Mouse (Mus musculus): ENCODE results near the gene Zswim1.

Zswim1 gene

DNA sequence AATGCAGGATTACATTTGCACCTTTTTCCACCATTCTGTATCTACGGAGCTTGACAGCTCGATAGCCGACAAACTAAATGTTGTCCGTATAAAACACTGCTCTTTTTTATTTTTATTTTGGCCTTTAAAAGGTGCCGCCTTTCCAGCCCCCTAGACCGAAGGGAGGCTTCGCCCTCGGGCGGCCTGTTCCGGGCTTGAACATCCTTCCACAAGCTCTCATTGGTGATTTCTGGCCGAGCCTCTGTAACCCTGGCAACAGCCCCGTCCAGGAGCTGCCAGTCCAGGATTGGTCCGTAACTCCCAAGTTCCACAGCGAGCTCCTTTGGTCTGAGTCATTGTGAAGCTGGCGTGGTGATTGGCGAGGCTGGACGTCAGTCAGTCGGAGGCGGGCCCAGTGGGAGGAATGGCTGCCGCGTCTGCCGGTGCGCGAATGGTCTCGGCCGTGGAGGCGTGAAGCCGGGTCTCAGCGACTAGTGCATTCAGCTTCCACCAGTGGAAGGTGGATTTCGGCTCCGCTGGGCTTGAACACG lies at the start of gene Zswim1:
Gene Zswim1 (plus strand): TSS at position 51 of the 530 bp plus-strand sequence.
- DNase-seq: peak; percentile 100

DNA sequence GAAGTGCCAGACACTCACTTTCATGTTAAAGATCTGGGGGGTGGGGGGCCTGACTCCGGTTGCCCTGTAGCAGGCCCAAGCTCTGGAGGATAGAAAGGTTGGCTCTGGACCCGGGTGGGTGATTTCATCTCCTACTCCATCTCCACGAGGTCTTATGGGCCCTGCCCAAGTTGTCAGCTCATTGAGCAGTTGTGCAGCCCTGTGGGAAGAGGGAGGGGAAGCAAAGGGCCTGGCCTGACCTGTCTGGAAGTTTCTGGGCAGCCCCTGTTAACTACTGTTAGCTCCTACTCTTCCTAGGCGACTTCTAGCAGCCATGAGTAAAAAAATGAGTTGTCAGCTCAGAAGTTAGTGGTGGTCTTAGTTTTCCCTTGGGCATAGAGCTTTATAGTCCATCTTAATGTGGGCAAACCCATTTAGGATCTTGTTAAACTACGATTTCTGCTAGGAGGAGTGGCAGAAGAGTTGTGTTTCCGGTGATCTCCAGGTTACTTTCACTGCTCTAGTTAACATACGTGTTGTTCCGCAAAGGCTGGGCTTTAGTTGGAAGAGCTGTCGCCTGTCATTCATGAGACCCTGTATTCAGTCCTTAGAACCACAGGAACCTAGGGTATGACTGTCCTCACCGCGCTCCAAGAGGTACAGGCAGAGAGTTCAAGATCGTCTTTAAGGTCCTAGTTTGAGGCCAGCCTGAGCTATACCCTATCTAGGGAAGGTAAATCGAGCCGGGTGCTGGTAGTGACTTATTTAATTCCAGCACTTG lies 49.1 kb upstream of the Zswim1 start:
- DNase-seq: no peak

DNA sequence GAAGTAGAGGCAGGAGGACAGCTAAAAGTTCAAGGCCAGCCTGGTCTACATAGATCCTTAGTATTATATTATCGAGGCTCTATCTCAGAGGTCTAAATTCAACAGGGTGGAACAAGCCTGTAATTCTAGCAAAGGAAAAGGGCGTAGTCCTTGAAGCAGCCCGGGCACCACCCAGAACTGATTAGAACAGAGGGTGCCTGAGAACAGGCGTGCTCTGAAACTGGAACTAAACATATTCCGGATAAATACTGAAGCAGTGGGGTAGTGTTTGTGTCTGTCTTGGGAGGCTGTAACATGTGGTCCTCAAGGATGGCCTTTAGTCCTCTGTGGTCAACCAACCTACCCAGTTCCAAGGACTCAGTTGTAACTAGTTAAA lies 48.5 kb upstream of the Zswim1 start:
- DNase-seq: no peak

DNA sequence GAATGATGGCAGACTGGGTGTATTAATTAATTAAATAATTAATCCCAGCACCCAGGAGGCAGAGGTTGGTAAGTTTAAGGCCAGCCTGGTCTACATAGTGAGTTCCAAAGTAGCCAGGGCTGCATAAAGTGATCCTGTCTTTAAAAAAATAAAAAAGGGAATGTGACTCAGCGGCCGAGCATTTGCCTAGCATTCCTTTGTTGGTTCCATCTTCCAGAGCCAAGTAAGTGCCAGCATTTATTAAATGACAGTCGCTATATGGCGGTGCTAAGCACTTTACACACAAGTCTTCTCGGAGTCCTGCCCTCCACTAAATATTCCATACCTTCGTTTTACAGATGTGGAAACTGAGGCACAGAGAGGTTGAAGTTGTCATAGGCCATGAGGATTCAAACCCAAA lies 46.4 kb upstream of the Zswim1 start:
- DNase-seq: no peak

DNA sequence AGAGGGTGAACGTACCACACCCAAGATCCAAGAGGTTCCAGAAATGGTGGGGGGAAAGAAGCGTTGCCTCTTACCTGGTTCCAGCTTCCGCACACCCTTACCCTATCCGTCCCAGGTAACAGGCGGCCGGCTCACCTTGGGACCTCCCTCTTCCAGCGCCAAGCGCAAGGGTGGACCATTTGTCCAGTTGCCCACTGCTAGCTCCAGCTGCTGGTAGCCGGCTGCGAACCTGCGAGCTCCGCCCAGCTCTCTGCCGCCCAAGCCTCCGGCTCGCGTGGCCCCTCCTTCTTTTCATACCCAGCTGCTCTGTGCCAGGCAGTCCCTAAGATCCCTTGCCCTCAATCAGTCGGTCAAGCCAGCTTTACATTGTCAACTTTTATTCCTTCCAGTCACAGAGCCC lies 45.7 kb upstream of the Zswim1 start:
- DNase-seq: no peak

DNA sequence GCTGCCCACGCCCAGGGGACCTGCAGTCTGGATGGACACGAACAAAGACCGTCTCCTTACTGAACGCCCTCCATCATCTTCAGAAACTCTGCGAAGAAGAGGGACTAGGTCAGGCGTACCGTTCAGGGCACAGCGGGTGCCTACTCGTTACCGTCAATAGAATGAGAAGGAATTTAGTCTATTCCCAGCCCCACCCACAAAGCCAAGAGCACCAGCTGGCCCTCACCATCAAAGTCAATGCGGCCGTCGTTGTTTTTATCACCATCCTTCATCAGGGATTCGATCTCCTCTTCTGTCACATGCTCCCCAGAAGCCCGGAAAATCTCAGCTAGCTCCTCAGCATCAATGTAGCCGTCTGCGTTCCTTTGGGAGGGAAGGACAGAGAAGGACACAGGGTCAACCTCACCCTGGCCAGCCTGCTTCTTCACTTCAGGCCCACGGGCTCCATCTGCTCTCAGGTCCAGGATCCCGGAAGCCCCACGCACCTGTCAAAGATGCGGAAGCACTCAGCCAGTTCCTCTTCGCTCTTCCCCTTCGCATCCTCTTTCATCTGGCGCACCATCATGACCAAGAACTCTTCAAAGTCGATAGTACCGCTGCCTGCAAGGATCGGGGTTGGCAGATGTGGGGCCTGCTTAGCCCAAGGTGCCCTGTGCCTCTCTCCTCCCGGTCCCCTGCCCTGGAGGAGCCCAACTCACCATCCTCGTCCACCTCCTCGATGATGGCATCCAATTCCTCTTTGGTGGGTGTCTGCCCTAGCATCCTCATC lies 45.1 kb upstream of the Zswim1 start:
- no peak for DNase-seq

DNA sequence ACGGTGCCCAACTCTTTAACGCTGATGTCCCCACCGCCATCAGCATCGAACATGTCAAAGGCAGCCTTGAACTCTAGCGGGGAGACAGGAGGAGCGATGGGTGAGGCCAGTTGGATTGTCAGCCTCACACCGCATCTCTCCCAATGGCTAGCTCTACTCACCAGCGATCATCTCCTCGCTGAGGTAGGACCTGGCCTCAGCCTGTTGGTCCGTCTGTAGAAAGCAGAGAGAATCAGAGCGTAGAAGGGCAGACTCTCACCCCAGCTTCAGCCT lies 44.5 kb upstream of the Zswim1 start:
- DNase-seq: no peak

DNA sequence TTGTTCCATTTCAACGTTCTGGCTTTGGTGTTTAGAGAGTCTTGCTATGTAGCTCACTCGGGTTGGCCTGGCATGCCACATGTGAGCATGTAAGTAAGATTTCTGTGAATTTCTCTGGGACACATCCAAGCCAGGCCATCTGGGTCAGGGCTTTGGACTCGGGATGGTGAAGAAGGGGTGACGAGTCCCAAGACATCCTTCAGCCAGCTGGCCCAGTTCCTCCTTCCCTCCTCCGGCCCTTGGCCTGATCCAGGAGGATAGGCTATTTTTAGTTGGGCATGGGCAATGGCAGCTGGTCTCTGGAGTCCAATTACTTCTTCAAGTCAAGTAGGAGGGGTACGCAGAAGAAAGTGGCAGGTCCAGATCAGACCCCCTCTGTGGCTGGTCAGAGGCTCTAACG lies 43.7 kb upstream of the Zswim1 start:
- no peak for DNase-seq

DNA sequence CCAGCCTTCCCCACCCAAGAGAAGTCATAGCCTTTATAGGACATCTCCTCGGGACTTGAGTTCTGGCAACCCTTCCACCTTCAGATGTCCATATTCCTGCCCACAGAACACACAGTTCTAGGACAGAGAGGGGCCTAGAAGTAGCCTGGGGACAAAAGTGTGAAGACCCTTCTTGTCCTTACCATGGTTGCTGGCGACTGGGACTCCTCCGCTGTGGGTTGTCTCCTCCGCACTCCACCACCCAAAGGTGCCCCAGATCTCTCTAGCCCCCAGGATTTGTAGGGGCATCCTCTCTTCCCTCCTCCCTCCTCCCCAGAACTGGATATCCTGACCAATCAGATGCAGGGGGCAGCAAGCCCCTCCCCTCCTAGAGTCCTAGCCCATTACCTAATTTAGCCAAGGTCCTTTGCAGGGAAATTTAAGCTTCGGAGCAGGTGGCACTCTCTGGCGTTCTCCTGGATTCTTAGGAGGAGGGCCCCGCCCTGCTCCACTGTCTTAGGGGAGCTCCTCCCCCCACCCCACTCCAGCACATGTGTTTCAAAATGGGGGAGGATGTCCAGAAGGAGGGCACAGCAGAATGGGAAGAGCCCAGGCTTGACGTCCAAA lies 42.9 kb upstream of the Zswim1 start, which contains the start of gene Tnnc2:
Gene Tnnc2 (minus strand): TSS at position 487 of the 606 bp plus-strand sequence.
- no peak for DNase-seq

DNA sequence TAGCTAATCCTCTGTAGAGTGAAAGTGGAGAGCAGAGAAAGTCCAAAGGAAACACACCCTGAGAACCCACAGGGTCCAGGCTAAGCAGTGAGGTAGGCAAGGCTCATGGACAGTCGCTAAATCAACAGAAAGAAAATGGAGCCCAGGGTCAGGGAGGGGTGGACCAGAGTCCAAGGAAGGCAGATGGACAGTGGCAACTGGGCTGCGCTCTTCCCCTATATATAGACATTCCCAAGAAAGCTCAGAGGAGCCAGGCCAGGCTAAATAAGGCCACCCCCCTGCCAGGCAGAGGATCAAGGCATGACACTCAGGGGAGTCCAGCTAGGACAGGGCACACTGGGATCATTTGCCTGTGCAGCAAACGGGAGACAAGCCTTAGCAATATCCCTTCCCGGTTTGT lies 40.6 kb upstream of the Zswim1 start:
- no peak for DNase-seq

DNA sequence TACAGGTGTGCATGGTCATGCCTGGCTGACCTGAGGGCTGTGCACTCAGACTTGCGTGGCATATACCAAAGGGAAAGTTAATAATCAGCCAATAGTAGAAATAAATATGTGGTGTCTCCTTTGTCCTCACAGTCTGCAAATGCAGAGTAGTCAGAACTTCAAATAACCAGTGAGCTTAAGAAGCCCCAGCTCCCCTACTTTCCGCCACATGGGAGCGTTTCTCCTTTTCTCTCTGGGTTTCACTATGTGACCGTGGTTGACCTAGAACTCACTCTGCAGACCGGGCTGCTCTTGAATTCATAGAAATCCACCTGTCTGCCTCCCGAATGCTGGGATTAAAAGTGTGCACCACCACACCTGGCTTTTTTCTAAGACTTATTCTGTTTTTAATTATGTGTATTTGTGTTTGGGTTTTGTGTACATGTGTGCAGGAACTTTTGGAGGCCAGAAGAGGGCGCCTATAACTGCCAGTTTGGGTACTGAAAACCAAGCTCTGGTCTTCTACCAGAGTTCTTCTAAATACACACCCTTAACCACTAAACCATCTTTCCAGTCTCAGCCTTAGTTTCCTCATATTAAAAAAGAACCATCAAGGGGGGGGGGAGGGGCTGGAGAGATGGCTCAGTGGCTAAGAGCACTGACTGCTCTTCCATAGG lies 38.4 kb upstream of the Zswim1 start:
- DNase-seq: no peak

DNA sequence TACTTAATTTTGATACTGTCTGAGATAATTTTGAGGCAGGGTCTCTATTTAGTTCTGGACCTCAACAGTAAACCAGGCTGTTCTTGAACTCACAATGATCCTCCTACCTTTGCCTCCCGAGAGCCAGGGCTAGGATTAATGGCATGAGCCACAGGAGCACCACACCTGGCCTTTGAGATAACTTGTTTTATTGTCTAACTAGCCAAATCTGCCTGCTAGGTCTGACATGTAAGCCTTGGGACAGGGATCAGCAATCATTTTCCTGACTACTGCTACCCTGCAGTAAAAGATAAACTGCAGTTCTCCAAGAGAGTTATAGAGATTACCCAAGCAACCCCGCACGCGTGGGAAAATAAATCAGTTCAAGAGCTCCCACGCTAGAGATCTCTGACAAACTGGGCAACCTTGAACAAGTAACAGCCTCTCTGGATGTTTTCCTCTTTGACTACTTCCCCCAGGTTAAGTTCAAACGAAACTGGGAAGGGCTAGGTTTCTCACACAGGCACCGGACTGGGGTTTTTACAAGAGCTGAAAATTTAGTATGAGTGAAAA lies 37.5 kb upstream of the Zswim1 start:
- DNase-seq: no peak

DNA sequence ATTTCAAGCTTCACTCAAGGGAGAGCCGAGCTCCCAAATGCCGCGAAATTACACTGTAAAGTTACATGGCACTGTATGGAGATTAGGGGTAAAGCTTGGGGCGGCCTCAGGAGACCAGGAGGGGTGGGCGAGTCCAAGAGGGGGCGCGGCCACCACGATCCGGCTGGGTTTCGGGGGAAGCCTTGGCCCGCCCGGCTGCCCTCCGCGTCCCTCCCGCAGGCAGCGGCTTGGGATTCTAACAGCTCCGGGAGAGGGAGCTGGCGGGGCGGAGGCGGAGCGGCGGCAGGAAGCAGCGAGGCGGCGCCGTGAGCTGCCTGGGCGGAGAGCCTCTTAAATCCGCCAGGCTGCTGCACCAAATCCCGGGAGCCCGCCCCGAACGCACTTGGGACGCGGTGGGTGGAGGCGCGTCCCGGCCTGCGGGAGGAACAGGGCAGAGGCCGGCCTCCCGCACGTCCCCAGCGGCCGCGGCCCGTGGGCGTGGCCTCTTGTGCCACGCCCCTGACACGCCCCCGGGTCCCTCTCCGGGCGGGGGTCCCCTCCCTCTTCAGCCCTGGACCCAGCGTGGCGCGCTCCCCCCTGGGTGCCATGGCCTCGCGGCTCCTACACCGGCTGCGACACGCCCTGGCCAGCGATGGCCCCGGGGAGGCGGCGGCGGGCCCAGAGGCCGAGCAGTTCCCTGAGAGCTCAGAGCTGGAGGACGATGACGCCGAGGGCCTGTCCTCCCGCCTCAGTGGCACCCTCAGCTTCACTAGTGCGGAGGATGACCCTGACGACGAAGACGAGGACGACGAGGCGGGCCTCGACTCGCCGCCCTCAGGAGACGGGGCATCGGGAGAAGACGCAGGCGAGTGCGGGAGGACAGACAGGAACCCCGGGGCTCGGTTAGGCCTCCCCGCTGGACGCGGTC lies 36.8 kb upstream of the Zswim1 start, which contains the start of gene Snx21:
Gene Snx21 (plus strand): TSS at position 343 of the 907 bp plus-strand sequence.
- peak; percentile 92 for DNase-seq

DNA sequence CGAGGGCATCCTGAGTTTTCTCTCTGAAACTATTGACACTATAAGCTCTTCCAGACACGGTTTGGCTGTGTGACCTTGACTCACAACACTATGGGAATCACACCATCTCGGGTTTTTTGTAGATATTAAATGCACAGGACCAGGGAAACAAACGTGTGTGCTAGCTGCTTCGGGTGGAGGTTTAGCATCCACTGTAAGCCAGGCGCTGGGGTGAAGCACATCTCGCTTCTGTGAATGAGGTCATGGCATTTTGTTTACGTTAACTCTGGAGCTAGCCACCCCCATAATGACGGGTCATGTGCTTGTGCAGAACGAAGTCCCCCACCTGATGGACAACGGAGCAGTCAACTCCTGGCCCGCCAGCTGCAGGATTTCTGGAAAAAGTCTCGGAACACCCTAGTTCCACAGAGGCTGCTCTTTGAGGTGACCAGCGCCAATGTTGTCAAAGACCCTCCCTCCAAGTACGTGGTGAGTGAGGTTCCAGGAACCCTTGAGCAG lies 36.0 kb upstream of the Zswim1 start:
- peak; percentile 31 for DNase-seq

DNA sequence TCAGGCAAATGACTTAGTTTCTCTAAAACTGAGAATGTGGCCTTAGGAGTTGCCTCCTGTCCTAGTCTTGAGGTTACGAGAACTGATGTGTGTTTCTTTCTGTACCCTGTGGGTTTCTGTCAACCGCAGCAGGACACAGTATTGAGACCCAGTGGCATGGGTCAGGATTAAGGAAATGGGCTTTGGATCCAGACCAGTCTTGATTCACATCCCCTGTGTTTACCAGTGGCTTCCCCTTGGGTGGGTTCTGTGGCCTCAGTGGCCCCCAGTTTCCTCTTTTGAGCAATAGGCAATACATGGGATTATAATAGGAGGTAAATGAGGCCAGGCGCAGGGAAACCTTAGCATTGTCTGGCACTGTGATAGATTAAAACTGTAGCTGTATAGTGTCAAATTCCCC lies 35.5 kb upstream of the Zswim1 start:
- DNase-seq: no peak

DNA sequence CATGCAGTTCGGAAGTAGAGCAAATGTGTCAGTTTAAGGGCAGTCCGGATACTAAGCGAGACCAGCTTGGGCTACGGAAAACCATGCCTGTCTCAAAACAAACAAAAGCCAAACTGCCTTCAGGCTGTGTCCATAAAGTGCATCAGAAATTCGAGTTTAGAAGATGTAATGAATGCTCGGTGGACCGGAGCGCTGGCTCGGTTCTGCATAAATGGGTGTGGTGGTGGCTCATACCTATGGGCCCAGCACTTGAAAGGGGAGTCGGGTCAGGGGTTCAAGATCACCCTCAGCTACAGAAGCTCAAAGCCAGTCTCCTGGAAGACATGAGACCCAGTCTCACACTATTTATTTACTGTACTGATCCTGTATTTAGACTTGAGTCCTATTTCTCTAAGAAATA lies 34.7 kb upstream of the Zswim1 start:
- DNase-seq: no peak

DNA sequence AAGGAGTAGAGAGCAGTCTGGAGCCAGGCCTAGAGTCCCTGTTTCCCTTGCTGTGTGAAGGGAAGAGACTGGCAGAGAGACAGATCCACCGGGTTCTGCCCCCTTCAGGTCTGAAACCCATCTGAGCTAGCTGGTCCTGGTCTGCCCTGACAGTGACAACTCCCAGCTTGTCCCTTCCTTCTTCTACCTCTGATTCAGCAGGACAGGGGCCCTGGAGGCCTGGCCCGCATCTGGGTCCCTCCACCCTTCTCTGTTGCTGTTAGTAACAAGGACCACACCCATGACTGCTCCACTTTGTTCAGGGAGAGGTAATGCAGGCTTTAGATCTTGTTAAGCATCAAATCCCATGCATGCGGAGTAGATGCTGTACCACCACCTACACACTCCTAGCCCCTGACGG lies 34.1 kb upstream of the Zswim1 start:
- DNase-seq: no peak

DNA sequence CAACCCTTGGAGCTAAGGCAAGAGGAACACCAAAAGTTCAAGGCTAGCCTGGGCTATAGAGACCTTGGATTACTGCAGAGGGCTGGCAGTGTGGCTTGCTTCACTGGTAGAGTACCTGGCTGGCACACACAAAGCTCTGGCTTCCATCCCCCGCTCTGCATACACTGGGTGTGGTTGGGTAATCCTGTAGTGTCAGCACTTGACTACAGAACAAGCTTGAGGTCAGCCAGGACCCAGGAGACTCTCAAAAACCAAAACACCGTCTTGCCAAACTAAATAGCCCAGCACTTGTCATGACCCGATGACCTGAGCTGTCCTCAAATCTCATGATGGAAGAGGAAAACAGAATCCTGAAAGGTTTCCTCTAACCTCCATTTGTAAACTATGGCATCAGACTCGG lies 32.0 kb upstream of the Zswim1 start:
- DNase-seq: no peak

DNA sequence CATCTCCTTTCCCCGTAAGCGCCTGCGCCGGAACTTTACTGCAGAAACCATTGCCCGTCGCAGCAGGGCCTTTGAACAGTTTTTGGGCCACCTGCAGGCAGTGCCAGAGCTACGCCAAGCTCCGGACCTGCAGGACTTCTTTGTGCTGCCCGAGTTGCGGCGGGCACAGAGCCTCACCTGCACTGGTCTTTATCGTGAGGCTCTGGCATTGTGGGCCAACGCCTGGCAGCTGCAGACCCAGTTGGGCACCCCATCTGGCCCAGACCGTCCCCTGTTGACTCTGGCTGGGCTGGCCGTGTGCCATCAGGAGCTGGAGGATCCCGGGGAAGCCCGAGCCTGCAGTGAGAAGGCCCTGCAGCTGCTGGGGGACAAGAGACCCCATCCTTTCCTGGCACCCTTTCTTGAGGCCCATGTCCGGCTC lies 30.6 kb upstream of the Zswim1 start:
- peak; percentile 56 for DNase-seq

DNA sequence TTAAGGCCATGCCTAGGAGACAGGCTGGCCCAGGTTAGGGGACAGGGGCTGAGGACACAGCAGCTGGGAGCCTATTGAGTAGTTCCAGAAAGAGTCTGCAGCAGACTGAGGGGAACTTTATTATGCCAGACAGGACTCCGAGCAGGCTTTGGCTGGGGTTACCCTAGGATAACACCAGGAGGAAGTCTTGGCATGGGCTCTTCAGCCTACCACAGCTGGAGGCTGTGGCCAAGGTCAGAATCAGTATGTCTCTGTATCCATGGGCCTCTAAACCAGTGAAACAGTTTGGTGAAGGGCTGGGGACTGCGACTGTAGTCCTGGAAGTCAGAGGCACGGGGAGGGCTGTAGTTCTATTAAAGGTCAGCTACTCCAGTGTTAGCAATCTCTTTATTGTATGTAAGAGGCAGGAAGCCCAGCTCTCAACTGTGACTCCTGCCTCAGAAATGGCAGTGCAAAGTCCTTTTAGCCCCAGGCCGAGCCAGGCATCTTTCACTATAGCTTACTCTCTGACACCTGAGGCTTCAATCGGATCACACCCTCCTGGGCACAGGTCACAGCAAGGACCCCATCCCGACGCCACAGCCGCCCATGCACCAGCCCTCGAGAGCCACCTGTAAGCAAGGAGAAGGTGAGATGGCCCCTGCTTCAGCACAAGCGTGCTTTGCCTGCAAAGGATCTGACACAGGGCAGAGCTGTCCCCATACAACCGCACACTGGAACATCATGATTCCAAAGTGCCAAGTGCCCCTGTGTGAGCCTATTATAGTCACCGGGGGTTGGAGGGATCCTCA lies 29.9 kb upstream of the Zswim1 start:
- no peak for DNase-seq

DNA sequence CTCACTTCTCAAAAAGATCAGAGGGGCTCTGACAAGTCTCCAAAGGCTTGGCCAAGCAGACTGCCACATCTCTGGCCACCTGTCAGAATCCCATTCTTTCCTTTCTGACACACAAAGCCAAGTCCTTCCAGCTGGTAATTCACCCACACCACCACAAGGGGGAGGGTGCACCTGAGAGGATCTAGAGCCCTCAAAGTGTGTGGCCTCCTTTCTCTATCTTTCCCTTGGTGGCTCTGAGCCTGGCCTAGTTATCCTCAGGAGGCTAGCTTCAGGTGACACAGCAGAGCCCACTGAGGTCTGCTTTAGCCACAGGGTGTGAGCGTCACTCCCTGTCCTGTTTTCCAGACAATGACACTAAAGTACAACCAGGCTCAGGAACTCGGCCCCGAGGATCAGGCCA lies 29.2 kb upstream of the Zswim1 start:
- peak; percentile 72 for DNase-seq
